Mouse (Mus musculus): ENCODE measurements at regions not wholly inside any gene's neighbourhood (a gene's known extent, or its start where the extent isn't known, plus 50 kb on each side); places are given as distances from the start of the nearest gene placed in this dataset.

DNA sequence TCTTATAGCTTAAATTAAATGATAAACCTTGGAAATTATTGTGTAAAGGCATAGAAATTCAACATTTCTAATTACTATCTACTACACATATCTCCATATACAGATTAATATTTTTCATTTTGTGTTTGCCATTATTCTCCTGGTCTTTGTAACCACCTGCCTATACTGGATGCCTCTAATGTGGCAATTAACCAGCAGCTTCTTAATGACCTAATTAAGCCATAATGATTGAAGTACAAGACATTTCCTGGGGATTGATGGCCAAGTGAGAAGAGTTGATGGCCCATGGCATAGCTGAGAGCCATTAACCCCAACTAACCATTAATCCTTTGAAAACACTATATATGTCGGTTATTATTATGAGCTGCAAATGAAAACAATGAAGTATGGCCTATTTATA is 811.7 kb downstream of the Mat2b start:
- ATAC-seq (ENCODE audit: low FRiP score, low read depth): no peak
- Histone ChIP-seq H3K9me3 (ENCODE audit: control insufficient read depth, low read length) (no peaks in the 10 kb centered on the region), H3K4me3 (replicated peaks; ENCODE audit: low read length) (no peak overlapping the region), H3K4me2 (replicated peaks; ENCODE audit: low read depth, low read length, severe bottlenecking) (no peak overlapping the region), H3K36me3 (ENCODE audit: control insufficient read depth, insufficient read depth, low read length) (no peaks in the 10 kb centered on the region), H3K9ac (ENCODE audit: low read depth, low read length, severe bottlenecking) (no peak overlapping the region), H3K27me3 (ENCODE audit: control insufficient read depth, insufficient read depth, low read length) (no peaks in the 10 kb centered on the region), H3K27ac (replicated peaks; ENCODE audit: low read depth, low read length) (no peak overlapping the region), H3K4me1 (ENCODE audit: control insufficient read depth, insufficient read depth, low read length) (no peaks in the 10 kb centered on the region)
- 57% methylated on average over 1 of the region's 1 CpGs for WGBS
- no peak for TF ChIP-seq POLR2A (IDR thresholded peaks at IDR 0.05; ENCODE audit: borderline replicate concordance, extremely low read depth, insufficient read depth, insufficient read length)
- no peak for DNase-seq (ENCODE audit: low spot score)

DNA sequence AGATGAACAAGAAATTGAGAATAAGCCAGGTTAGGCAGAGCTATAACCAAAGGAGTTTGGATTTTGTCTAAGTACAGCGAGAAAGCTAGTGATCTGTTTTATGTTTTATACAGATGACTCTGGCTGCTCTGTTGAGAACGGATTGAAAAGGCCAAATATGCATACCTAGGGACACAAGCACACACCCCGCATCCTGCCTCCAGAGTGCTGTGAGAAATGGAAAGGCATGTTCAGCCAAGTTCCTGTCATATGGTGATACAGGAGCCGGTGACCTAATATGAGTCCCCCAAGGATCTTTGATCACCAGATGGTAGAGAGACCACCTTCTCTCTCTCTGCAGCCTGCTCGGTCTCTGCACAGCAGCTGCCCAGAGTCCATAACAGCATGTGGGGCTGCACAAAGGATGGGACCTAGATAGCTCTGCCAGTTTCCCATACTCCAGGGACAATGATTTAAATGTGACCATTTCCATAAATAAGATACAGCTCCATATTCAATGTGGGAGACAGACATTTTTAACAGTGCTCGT is 826.5 kb downstream of the Mat2b start:
- ATAC-seq (ENCODE audit: low FRiP score, low read depth): peak; percentile 67; the same call in 1 of the 2 replicates
- H3K9me3 ChIP-seq (ENCODE audit: control insufficient read depth, low read length): no peaks in the 10 kb centered on the region
- DNase-seq (ENCODE audit: low spot score): peak; percentile 45
- H3K27ac ChIP-seq (replicated peaks; ENCODE audit: low read depth, low read length): no peak overlapping the region
- H3K27me3 ChIP-seq (ENCODE audit: control insufficient read depth, insufficient read depth, low read length): no peaks in the 10 kb centered on the region
- H3K4me3 ChIP-seq (replicated peaks; ENCODE audit: low read length): no peak overlapping the region
- WGBS: 54% methylated on average over 6 of the region's 6 CpGs
- TF ChIP-seq POLR2A (IDR thresholded peaks at IDR 0.05; ENCODE audit: borderline replicate concordance, extremely low read depth, insufficient read depth, insufficient read length): no peak
- no peak overlapping the region for H3K9ac ChIP-seq (ENCODE audit: low read depth, low read length, severe bottlenecking)
- H3K36me3 ChIP-seq (ENCODE audit: control insufficient read depth, insufficient read depth, low read length): no peaks in the 10 kb centered on the region
- no peaks in the 10 kb centered on the region for H3K4me1 ChIP-seq (ENCODE audit: control insufficient read depth, insufficient read depth, low read length)
- no peak overlapping the region for H3K4me2 ChIP-seq (replicated peaks; ENCODE audit: low read depth, low read length, severe bottlenecking)
